Mouse (Mus musculus) heart, embryonic 16.5 days (tissue): ENCODE results near the gene Med14. TPM values are rescaled to one million over a fixed set of nuclear protein-coding genes. Genes with fewer than 3 reads are reported as not detected.

Experiments
- polyA plus RNA-seq: library from polyadenylated mRNA; unstranded; fragments of >200 nt; fragmentation: Nextera tagmentation; extraction: Ambion mirVana; gene quantifications from 2 replicates; pipeline ENCODE4 v1.2.1, GENCODE M21; 2015

The Med14 gene
- polyA plus RNA-seq, 1 experiment from 2014 or later = 14.1 TPM

Other genes with a start within 250 kb of the Med14 start
- 55.8 and 60.8 TPM in 2 replicates for gene Atp6ap2, start 174.3 kb downstream of the Med14 start, polyA plus RNA-seq
- gene 1810030O07Rik, start 88.4 kb downstream of the Med14 start, polyA plus RNA-seq = 26.2 and 29.1 TPM in 2 replicates